Mouse (Mus musculus) midbrain, postnatal 0 days (tissue): ENCODE results near the gene Gpr50. TPM values are rescaled to one million over a fixed set of nuclear protein-coding genes. Genes with fewer than 3 reads are reported as not detected.
A peak's percentile ranks its signal among the peaks of the same experiment; 100 is the strongest.

Source experiments
- ATAC-seq: fragments of 200-750 bp; cut with Nextera tagmentation; 2 replicates; pipeline ENCODE4 v1.8.0; 2017; ENCODE audit warnings: moderate number of reproducible peaks, mild to moderate bottlenecking, moderate TSS enrichment, moderate library complexity; ENCODE audit not compliant: low FRiP score
- DNase-seq: peaks from one replicate; pipeline ENCODE4 v3.0.0-alpha.2; 2015; ENCODE audit warnings: low spot score
- H3K27ac ChIP-seq: fragments of 300-500 bp; sonication (generic); 2 replicates; pipeline ENCODE4 v1.5.1; 2014; ENCODE audit warnings: low read depth, mild to moderate bottlenecking, low read length, mixed read lengths
- H3K27me3 ChIP-seq: fragments of 300-500 bp; sonication (generic); 2 replicates; pipeline ENCODE4 v1.6.1; 2014; ENCODE audit warnings: low read length, control low read depth, mixed read lengths; ENCODE audit not compliant: insufficient read depth
- H3K36me3 ChIP-seq: fragments of 300-500 bp; sonication (generic); 2 replicates; pipeline ENCODE4 v1.6.1; 2014; ENCODE audit warnings: low read length, control low read depth, mixed read lengths; ENCODE audit not compliant: insufficient read depth
- H3K4me1 ChIP-seq: fragments of 300-500 bp; sonication (generic); 2 replicates; pipeline ENCODE4 v1.6.1; 2014; ENCODE audit warnings: mild to moderate bottlenecking, control low read depth, antibody characterized with exemption, low read length, mixed read lengths; ENCODE audit not compliant: insufficient read depth
- H3K4me2 ChIP-seq: fragments of 300-500 bp; sonication (generic); 2 replicates; pipeline ENCODE4 v1.6.1; 2014; ENCODE audit warnings: low read depth, mild to moderate bottlenecking, low read length, mixed read lengths; ENCODE audit not compliant: poor library complexity, severe bottlenecking
- H3K4me3 ChIP-seq: fragments of 300-500 bp; sonication (generic); 2 replicates; pipeline ENCODE4 v1.5.1; 2014; ENCODE audit warnings: low read depth, mild to moderate bottlenecking, low read length, moderate library complexity
- H3K9ac ChIP-seq: fragments of 300-500 bp; sonication (generic); replicated peaks from 2 replicates; pipeline ENCODE4 v1.6.1; 2014; ENCODE audit warnings: mild to moderate bottlenecking, low read length, moderate library complexity, mixed read lengths; ENCODE audit not compliant: poor library complexity, severe bottlenecking
- H3K9me3 ChIP-seq: fragments of 300-500 bp; sonication (generic); 2 replicates; pipeline ENCODE4 v1.6.1; 2016; ENCODE audit warnings: low read length, control low read depth
- CTCF ChIP-seq: IDR thresholded peaks from 2 replicates; pipeline ENCODE4 v1.5.1; 2016; ENCODE audit warnings: antibody characterized with exemption, mild to moderate bottlenecking
- WGBS: fragments of 180-500 bp; shearing (Covaris S2); extraction: QIAGEN DNeasy Blood & Tissue Kit; methylation state at CpG from one replicate; pipeline ENCODE4 v1.1.7; 2014; 5-methylcytosine and 5-hydroxymethylcytosine counted together
- polyA plus RNA-seq: library from polyadenylated mRNA; unstranded; fragments of >200 nt; fragmentation: Nextera tagmentation; extraction: Ambion mirVana; gene quantifications from 2 replicates; pipeline ENCODE4 v1.2.1, GENCODE M21; 2015
- total RNA-seq: library from RNA; depleted of rRNA; stranded (reverse); fragments of >200 nt; gene quantifications from 2 replicates; pipeline ENCODE4 v1.2.3, GENCODE M21; 2014

The Gpr50 gene
- total and polyA plus RNA-seq, 2 experiments from 2014 or later: 2.2 to 5.5 TPM

DNA sequence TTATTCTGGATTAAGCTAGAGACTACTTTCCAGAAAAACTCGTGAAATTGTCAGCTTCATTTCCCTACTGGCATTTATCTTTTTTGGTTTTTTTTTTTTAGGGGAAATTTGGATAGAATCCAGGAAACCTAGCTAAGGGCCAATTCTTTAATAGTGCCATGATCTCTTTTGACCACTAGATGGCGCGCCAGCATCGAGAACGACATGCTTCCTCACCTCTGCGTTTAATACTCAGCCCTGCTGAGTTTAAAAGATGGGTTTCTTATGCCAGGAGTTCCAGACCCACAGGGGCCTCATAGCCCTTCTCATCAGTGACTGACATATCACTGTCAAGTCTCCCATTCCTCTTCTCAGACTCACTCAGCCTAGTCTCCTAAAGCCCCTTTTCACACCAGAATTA is 15.5 kb upstream of the Gpr50 start:
- no peaks in the 10 kb centered on the region for H3K4me1 ChIP-seq

DNA sequence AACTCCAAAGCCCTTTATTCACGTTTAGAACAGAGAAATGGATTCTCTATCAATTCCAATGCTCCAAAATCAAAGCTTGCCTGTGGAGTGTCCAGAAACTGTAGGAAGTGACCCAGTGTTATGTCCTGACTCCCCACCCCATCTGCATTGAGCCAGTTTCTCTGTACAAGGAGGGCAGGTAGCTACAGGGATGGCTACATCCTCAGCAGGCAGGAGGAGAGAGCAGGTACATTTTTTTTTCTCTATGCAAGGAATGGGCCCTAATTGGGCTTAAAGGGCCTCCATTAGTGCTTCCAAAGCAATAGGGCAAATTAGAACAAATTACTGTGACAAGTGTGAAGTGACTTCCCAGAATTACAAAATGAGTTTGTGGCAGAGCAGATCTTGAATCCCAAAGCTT is 15.0 kb upstream of the Gpr50 start:
- Histone ChIP-seq H3K27me3 (no peaks in the 10 kb centered on the region), H3K4me2 (no peak overlapping the region), H3K9ac (no peak overlapping the region), H3K4me3 (no peak overlapping the region), H3K27ac (no peak overlapping the region), H3K9me3 (no peaks in the 10 kb centered on the region), H3K36me3 (no peaks in the 10 kb centered on the region), H3K4me1 (no peaks in the 10 kb centered on the region)
- ATAC-seq (no peak), DNase-seq (no peak)
- no peak for TF ChIP-seq CTCF
- 6% methylated on average over 1 of the region's 1 CpGs for WGBS

More for the DNA sequence above, 15.5 kb upstream of the Gpr50 start:
- H3K9me3 ChIP-seq: no peaks in the 10 kb centered on the region
- no peak for ATAC-seq
- H3K9ac ChIP-seq: no peak overlapping the region
- DNase-seq: peak; percentile 70
- no peaks in the 10 kb centered on the region for H3K27me3 ChIP-seq
- WGBS: under 1% methylated on average over 6 of the region's 6 CpGs
- no peak overlapping the region for H3K4me2 ChIP-seq
- H3K4me3 ChIP-seq: no peak overlapping the region
- no peak overlapping the region for H3K27ac ChIP-seq
- TF ChIP-seq CTCF: peak; percentile 84
- H3K36me3 ChIP-seq: no peaks in the 10 kb centered on the region

DNA sequence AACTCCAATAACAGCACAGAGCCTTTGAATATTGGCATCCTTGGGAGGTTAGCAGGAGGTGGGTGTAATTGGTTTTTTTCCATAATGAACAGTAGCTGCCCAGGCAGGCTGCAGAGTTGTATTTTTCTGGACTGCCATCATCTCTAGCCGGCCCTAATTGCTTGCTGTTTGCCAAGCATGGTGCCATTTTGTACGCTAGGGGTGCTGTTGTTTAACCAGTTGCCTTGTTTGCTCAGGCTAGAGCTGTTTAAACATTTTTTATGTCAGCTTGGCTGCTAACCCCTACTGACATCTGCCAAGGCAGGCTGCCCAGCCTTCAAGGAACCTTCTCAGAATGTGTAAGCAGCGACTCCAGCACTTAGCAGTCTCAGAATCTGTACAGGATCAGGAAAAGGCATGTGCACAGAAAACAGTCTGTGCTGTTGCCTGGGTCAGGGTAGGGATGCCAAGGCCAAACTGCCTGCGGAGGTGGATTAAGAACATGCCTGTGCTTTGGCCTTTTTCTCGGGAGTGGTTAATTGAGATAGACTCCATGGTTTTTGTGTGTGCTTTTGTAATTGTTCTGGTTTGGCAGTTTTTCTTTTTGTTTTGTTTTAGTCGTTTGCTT is 14.5 kb upstream of the Gpr50 start:
- ATAC-seq (peak; percentile 72), DNase-seq (peak; percentile 84)
- H3K36me3 ChIP-seq: no peaks in the 10 kb centered on the region
- no peaks in the 10 kb centered on the region for H3K4me1 ChIP-seq
- no peaks in the 10 kb centered on the region for H3K9me3 ChIP-seq
- H3K9ac ChIP-seq: no peak overlapping the region
- TF ChIP-seq CTCF: peak; percentile 77
- no peak overlapping the region for H3K4me2 ChIP-seq
- no peaks in the 10 kb centered on the region for H3K27me3 ChIP-seq
- H3K27ac ChIP-seq: no peak overlapping the region
- WGBS: 42% methylated on average over 6 of the region's 6 CpGs
- H3K4me3 ChIP-seq: no peak overlapping the region

DNA sequence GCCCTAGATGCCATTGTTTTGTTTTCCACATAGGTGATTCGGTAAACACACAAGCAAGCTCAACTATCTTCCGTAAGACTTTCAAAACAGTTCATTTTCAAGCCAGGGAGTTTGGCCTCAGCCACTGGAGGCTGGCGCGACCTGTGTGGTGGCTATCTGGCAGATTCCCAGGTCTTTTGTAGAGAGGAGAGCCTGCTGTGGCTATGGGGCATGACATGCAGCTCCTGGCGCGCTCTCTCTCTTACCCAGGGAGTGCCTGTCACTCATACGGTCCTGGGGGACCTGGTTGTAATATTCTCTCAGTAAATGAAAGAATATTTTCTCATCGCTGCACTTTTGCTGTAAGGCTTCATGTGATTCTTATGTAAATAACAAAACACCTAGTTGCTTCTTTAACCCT is 13.5 kb upstream of the Gpr50 start:
- no peak for ATAC-seq
- 28% methylated on average over 8 of the region's 8 CpGs for WGBS
- Histone ChIP-seq H3K4me2 (no peak overlapping the region), H3K4me1 (no peaks in the 10 kb centered on the region), H3K9me3 (no peaks in the 10 kb centered on the region), H3K27me3 (no peaks in the 10 kb centered on the region), H3K36me3 (no peaks in the 10 kb centered on the region), H3K9ac (no peak overlapping the region), H3K4me3 (no peak overlapping the region), H3K27ac (no peak overlapping the region)
- peak; percentile 42 for DNase-seq
- no peak for TF ChIP-seq CTCF

DNA sequence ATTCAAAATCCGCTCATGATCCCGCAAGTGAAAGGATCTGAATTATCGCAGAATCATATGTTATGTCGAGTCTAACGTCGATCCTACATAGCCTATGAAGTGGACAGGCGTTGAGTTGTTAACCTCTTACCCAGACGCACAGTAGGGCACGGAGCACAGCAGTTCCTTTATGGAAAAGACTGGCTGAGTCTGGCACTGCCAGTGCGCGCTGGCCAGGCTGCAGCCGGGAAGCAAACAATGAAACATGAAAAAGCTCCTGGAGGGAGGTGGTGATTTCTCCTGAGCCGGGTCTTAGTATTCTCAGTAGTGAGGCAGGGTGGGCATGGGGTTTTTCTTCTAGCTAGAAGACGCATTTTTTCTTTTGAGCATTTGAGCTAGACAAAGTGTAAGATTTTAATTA is 1.7 kb upstream of the Gpr50 start:
- Histone ChIP-seq H3K4me3 (peak overlapping the region; percentile 20), H3K9me3 (peaks cover 4% of the 10 kb centered on the region; the same call in 1 of the 2 replicates), H3K4me1 (no peaks in the 10 kb centered on the region), H3K9ac (no peak overlapping the region), H3K27me3 (peaks cover 18% of the 10 kb centered on the region; the same call in 1 of the 2 replicates), H3K4me2 (peak overlapping the region; percentile 35), H3K27ac (no peak overlapping the region), H3K36me3 (no peaks in the 10 kb centered on the region)
- TF ChIP-seq CTCF: no peak
- ATAC-seq (no peak), DNase-seq (no peak)
- 25% methylated on average over 14 of the region's 14 CpGs for WGBS

DNA sequence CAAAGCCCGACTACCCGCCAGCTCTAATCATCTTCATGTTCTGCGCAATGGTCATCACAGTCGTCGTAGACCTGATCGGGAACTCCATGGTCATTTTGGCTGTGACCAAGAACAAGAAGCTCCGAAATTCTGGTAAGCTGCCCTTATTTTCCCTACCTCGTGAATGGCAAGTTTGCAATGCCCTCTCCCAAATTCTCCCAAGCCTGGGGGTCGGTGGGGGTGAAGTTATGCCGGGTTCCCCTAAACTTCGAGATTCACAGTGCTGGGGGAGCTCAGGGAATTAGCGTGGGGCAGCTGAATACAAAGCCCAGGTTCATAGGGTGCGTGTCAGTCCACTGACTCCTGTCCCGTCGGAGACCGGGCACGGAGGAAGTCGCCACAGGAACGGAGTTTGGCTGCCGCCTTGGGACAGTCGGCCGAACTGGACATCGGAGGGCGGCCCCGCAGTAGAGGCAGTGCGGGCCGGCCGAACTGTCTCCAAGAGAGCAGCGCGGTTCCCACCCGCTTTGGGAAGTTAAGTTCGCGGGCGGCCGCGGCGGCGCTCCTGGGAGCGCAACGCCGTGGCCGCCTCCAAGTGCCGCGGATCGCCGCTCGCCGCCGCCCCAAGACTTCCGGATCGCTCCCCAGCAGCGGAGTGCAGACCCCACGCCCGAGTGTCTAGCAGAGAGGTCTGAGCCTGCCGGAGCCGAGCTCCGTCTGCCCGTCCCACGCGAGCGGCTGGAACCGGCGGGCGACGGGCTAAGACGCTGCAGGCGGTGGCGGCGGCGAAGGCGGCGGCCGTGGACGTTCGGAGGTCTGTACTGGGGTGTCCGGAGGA is 612 bp downstream of the Gpr50 start:
- H3K36me3 ChIP-seq: no peaks in the 10 kb centered on the region
- 0 out of 2 replicates have a peak, but pooled peaks have one; percentile 16 for ATAC-seq

More for the DNA sequence above, 612 bp downstream of the Gpr50 start:
- Histone ChIP-seq H3K9me3 (peaks cover 4% of the 10 kb centered on the region; the same call in 1 of the 2 replicates), H3K9ac (no peak overlapping the region), H3K4me1 (no peaks in the 10 kb centered on the region), H3K27ac (no peak overlapping the region), H3K27me3 (peaks cover 22% of the 10 kb centered on the region; the same call in 1 of the 2 replicates), H3K4me2 (peak overlapping the region; percentile 60), H3K4me3 (peak overlapping the region; percentile 42)
- no peak for TF ChIP-seq CTCF
- no peak for DNase-seq
- WGBS: 18% methylated on average over 66 of the region's 76 CpGs
